Mouse (Mus musculus): ENCODE measurements at regions not wholly inside any gene's neighbourhood (a gene's known extent, or its start where the extent isn't known, plus 50 kb on each side); places are given as distances from the start of the nearest gene placed in this dataset.

GRCm38 (mm10) chr9:18210721-18211120 lies 81.2 kb upstream of the Chordc1 start:
- no peak for DNase-seq (ENCODE audit: extremely low read depth, low read depth)

- no peak for DNase-seq (ENCODE audit: extremely low read depth, low read depth)
Observed at GRCm38 (mm10) chr9:18226644-18227043, 65.3 kb upstream of the Chordc1 start.

GRCm38 (mm10) chr9:18229933-18230332 lies 62.0 kb upstream of the Chordc1 start:
- peak; percentile 7 for DNase-seq (ENCODE audit: extremely low read depth, low read depth)
